Mouse (Mus musculus): ENCODE results near the gene Kcnab2.

The Kcnab2 gene

GRCm38 (mm10) chr4:152451371-152451770 lies 26.3 kb downstream of the Kcnab2 start:
- no peak for DNase-seq

GRCm38 (mm10) chr4:152448666-152449018 lies 29.0 kb downstream of the Kcnab2 start:
- DNase-seq: no peak

- no peak for DNase-seq
These were observed 29.7 kb downstream of the Kcnab2 start for GRCm38 (mm10) chr4:152447731-152448665.

GRCm38 (mm10) chr4:152446178-152446577 lies 31.5 kb downstream of the Kcnab2 start:
- DNase-seq: no peak

GRCm38 (mm10) chr4:152441536-152441935 lies 36.1 kb downstream of the Kcnab2 start:
- DNase-seq: no peak

GRCm38 (mm10) chr4:152440882-152441281 lies 36.8 kb downstream of the Kcnab2 start:
- no peak for DNase-seq

- peak; percentile 39 for DNase-seq
These were observed 42.4 kb downstream of the Kcnab2 start for GRCm38 (mm10) chr4:152435255-152435654.

- peak; percentile 60 for DNase-seq
These were observed 42.8 kb downstream of the Kcnab2 start for GRCm38 (mm10) chr4:152434836-152435235.

- DNase-seq: peak; percentile 24
These were observed 45.4 kb downstream of the Kcnab2 start for GRCm38 (mm10) chr4:152432308-152432707.

GRCm38 (mm10) chr4:152428259-152428658 lies 49.4 kb downstream of the Kcnab2 start:
- DNase-seq: no peak

GRCm38 (mm10) chr4:152424922-152425321 lies 52.7 kb downstream of the Kcnab2 start:
- no peak for DNase-seq

- no peak for DNase-seq
These were observed 53.3 kb downstream of the Kcnab2 start for GRCm38 (mm10) chr4:152424341-152424740.

GRCm38 (mm10) chr4:152423576-152423975 lies 54.1 kb downstream of the Kcnab2 start:
- no peak for DNase-seq

GRCm38 (mm10) chr4:152418229-152419060 lies 59.2 kb downstream of the Kcnab2 start:
- DNase-seq: no peak

GRCm38 (mm10) chr4:152412524-152413080 lies 65.1 kb downstream of the Kcnab2 start:
- no peak for DNase-seq

- no peak for DNase-seq
These were observed 66.7 kb downstream of the Kcnab2 start for GRCm38 (mm10) chr4:152410961-152411360.

- DNase-seq: no peak
These were observed 71.1 kb downstream of the Kcnab2 start for GRCm38 (mm10) chr4:152406531-152406930.

- DNase-seq: no peak
These were observed 71.9 kb downstream of the Kcnab2 start for GRCm38 (mm10) chr4:152405671-152406201.

GRCm38 (mm10) chr4:152405143-152405542 lies 72.5 kb downstream of the Kcnab2 start:
- no peak for DNase-seq

GRCm38 (mm10) chr4:152398926-152399325 lies 78.7 kb downstream of the Kcnab2 start:
- DNase-seq: no peak

GRCm38 (mm10) chr4:152392627-152393026 lies 85.0 kb downstream of the Kcnab2 start:
- no peak for DNase-seq

- DNase-seq: no peak
These were observed 85.5 kb downstream of the Kcnab2 start for GRCm38 (mm10) chr4:152392192-152392591.

GRCm38 (mm10) chr4:152385644-152386043 lies 92.0 kb downstream of the Kcnab2 start:
- DNase-seq: peak; percentile 6
